8 mouse cellular contexts compared by ENCODE assay signal in the genomic region with DNA sequence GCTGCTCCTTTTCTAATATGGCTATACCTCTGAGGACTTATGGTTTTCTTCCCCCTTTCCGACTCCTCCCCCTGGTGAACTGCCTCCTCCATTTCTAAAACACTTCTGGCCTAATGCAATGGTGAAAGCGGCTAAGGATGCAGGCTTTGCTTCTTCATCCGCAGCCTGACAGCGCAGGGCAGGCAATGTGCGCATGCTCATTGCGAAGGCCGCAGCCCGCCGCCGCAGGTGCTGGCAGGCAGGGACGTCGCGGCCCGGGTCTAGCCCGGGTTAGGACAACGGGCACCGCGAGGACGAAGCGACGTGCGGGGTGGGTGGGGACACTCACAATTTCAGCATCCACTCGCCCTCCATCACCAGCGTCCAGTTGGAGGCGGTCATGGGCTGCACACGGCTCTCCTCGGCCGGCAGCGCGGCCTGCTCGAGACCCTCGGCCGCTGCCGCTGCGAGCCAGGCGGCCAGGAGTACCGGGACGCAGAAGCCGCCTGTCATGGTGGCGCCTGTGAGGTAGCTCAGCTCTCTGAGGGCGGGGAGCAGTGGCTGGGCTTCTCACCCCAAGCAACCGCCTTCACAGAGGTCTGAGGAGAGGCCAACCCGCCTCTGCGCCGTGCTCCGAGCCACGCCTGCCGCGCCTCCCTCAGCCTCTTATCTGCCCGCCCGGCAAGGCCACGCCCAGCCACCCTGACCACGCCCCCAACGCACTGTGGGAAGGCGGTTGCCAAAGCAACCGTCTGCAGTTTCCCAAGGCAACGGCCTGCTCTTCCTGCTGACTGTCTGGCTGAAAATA. TPM values are rescaled to one million over a fixed set of nuclear protein-coding genes. Genes with fewer than 3 reads are reported as not detected.
A peak's percentile ranks its signal among the peaks of the same experiment; 100 is the strongest.
DNase-seq lines count a peak whose midpoint lies in the region; ATAC-seq and TF ChIP-seq lines count a peak whose summit lies in the region.

A gene (minus strand): TSS at position 632 of the 787 bp plus-strand sequence.

- no peaks in the 10 kb centered on the region for H3K27me3 ChIP-seq in embryonic facial prominence, embryonic 15.5 days
- no peaks in the 10 kb centered on the region for H3K27me3 ChIP-seq in kidney, embryonic 14.5 days (ENCODE audit: control insufficient read depth, insufficient read depth, low read length)
- no peaks in the 10 kb centered on the region for H3K27me3 ChIP-seq in limb, embryonic 15.5 days

- H3K4me2 ChIP-seq in embryonic facial prominence, embryonic 15.5 days (replicated peaks), result peak within 1 kb of the TSS; percentile 58
- H3K4me2 ChIP-seq in kidney, embryonic 14.5 days (replicated peaks; ENCODE audit: low read depth, low read length), result peak within 1 kb of the TSS; percentile 43
- peak within 1 kb of the TSS; percentile 59 for H3K4me2 ChIP-seq in limb, embryonic 15.5 days

- peak; percentile 15; the same call in 1 of the 2 replicates for TF ChIP-seq CTCF in bone marrow, adult 2 months (IDR thresholded peaks at IDR 0.05; ENCODE audit: control insufficient read depth, insufficient read depth, low read length)

- no peaks in the 10 kb centered on the region for H3K36me3 ChIP-seq in embryonic facial prominence, embryonic 15.5 days
- H3K36me3 ChIP-seq in kidney, embryonic 14.5 days (ENCODE audit: control insufficient read depth, insufficient read depth, low read length), result peaks cover 2% of the 10 kb centered on the region; the same call in 1 of the 2 replicates
- H3K36me3 ChIP-seq in limb, embryonic 15.5 days, result no peaks in the 10 kb centered on the region

- H3K4me3 ChIP-seq in bone marrow, adult 2 months (replicated peaks; ENCODE audit: control insufficient read depth, low read depth, low read length), result peak within 1 kb of the TSS; percentile 99
- H3K4me3 ChIP-seq in embryonic facial prominence, embryonic 15.5 days (replicated peaks), result peak within 1 kb of the TSS; percentile 62
- peak within 1 kb of the TSS; percentile 78 for H3K4me3 ChIP-seq in kidney, embryonic 14.5 days (ENCODE audit: low read length)
- peak within 1 kb of the TSS; percentile 81 for H3K4me3 ChIP-seq in limb, embryonic 15.5 days

- H3K9me3 ChIP-seq in embryonic facial prominence, embryonic 15.5 days (replicated peaks), result no peaks in the 10 kb centered on the region
- no peaks in the 10 kb centered on the region for H3K9me3 ChIP-seq in kidney, embryonic 14.5 days (ENCODE audit: control insufficient read depth, low read length)
- H3K9me3 ChIP-seq in limb, embryonic 15.5 days, result no peaks in the 10 kb centered on the region

- under 1% methylated on average over 56 of the region's 57 CpGs for WGBS in bone marrow, adult 2 months
- under 1% methylated on average over 57 of the region's 57 CpGs for WGBS in embryonic facial prominence, embryonic 15.5 days
- under 1% methylated on average over 57 of the region's 57 CpGs for WGBS in kidney, embryonic 14.5 days
- WGBS in limb, embryonic 15.5 days, result 0% methylated on average over 57 of the region's 57 CpGs

- peak; percentile 98 for ATAC-seq in embryonic facial prominence, embryonic 15.5 days (ENCODE audit: insufficient number of reproducible peaks, low FRiP score, low TSS enrichment, low read depth)
- ATAC-seq in kidney, embryonic 14.5 days (ENCODE audit: low FRiP score, low TSS enrichment), result peak; percentile 100
- ATAC-seq in limb, embryonic 15.5 days (ENCODE audit: insufficient number of reproducible peaks, low FRiP score, low TSS enrichment, low read depth), result peak; percentile 99

- peak within 1 kb of the TSS; percentile 99 for H3K27ac ChIP-seq in bone marrow, adult 2 months (ENCODE audit: control insufficient read depth, insufficient read depth, low read depth, low read length, poor library complexity)
- peak within 1 kb of the TSS; percentile 86 for H3K27ac ChIP-seq in embryonic facial prominence, embryonic 15.5 days (replicated peaks)
- H3K27ac ChIP-seq in kidney, embryonic 14.5 days (ENCODE audit: low read depth, low read length), result peak within 1 kb of the TSS; percentile 93
- peak within 1 kb of the TSS; percentile 95 for H3K27ac ChIP-seq in limb, embryonic 15.5 days

- peak within 1 kb of the TSS; percentile 47 for H3K9ac ChIP-seq in embryonic facial prominence, embryonic 15.5 days
- H3K9ac ChIP-seq in kidney, embryonic 14.5 days (ENCODE audit: low read depth, low read length), result peak within 1 kb of the TSS; percentile 79
- peak within 1 kb of the TSS; percentile 69 for H3K9ac ChIP-seq in limb, embryonic 15.5 days

- DNase-seq in 416B (ENCODE audit: low read depth), result peak; percentile 98
- peak; percentile 98 to 99 for DNase-seq in heart, adult 9 months (ENCODE audit: low spot score in 2 of 2)
- peak; percentile 96 to 97 for DNase-seq in monocyte, adult 2 months (ENCODE audit: low read depth in 1 of 2, low spot score in 2 of 2)
- DNase-seq in spleen, postnatal 36 days (ENCODE audit: low spot score in 2 of 2), result peak; percentile 98

- H3K4me1 ChIP-seq in bone marrow, adult 2 months (ENCODE audit: control insufficient read depth, insufficient read depth, low read length), result no peaks in the 10 kb centered on the region; the same call in 1 of the 2 replicates
- peaks cover 6% of the 10 kb centered on the region for H3K4me1 ChIP-seq in embryonic facial prominence, embryonic 15.5 days
- peaks cover 3% of the 10 kb centered on the region; the same call in 1 of the 2 replicates for H3K4me1 ChIP-seq in kidney, embryonic 14.5 days (ENCODE audit: control insufficient read depth, insufficient read depth, low read length)
- H3K4me1 ChIP-seq in limb, embryonic 15.5 days, result peaks cover 9% of the 10 kb centered on the region

- peak; percentile 94 for TF ChIP-seq POLR2A in bone marrow, adult 2 months (IDR thresholded peaks at IDR 0.05; ENCODE audit: borderline replicate concordance, control insufficient read depth, low read depth, low read length)

RNA-seq across cellular contexts. Expression of the gene that starts here (rescaled TPM):
- polyA plus RNA-seq in bone marrow, adult 2 months (2011; ENCODE audit: insufficient read depth, insufficient read length, low replicate concordance, missing spikeins), result 11.9 and 18.2 TPM in 2 replicates
- 15.4 and 17.0 TPM in 2 replicates for polyA plus RNA-seq in embryonic facial prominence, embryonic 15.5 days (2015; fragmentation: Nextera tagmentation; extraction: Ambion mirVana)
- 12.7 and 26.8 TPM in 2 replicates for polyA plus RNA-seq in kidney, embryonic 14.5 days (2014; fragmentation: Nextera tagmentation; extraction: Ambion mirVana)
- polyA plus RNA-seq in limb, embryonic 15.5 days (2015; fragmentation: Nextera tagmentation; extraction: Ambion mirVana), result 15.4 and 17.5 TPM in 2 replicates

Comparison
In these comparisons a context has a peak if more than half of its experiments do, and no peak if none do; other contexts are left out.
1. Peak in every context shown above with its lines: DNase-seq, ATAC-seq, H3K4me3 ChIP-seq and H3K27ac ChIP-seq.